Mouse (Mus musculus): Measurements from ENCODE around the gene Sfi1.
"Not testable (repeated sequence)": the region's sequence is repeated elsewhere in the genome, so short reads cannot be mapped to it uniquely, and the experiment has no call there.

Gene Sfi1

DNA sequence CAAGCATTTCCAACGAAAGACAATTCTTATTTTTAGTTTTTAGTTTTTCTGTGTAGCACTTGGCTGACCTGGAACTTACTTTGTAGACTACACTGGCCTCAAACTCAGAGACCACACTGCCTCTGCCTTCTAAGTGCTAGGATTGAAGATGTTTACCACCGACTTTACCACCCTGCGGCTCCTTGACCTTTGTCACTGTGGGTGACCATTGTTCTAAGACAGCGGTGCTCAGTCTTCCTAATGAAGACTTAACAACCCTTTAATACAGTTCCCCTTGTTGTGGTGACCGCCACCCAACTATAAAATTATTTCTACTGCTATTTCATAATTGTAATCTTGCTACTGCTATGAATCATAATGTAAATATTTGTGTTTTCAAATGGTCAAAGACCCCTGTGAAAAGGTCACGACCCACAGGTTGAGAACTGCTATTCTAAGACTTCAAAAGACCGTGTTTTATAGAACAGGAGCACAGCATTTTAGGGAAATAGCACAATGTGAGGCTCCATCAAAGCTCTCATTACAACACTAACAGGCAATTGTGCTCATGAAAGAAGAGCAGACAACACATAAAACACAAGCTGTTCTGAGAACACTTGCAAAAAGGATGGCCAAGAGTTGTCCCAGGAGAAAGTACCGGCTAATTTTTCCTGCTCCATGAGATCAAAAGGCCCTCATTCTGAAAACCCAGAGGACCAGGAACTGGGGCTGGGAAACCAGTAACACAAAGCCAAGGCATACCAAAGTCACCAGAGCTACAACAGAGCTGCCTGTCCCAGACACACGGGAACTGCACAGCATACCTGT lies 47.7 kb downstream of the Sfi1 start:
- DNase-seq (ENCODE audit: low read depth, low spot score), result not testable (repeated sequence)

GRCm38 (mm10) chr11:3143984-3144383 lies 49.3 kb downstream of the Sfi1 start:
- DNase-seq (ENCODE audit: low read depth, low spot score), result not testable (repeated sequence)

DNA sequence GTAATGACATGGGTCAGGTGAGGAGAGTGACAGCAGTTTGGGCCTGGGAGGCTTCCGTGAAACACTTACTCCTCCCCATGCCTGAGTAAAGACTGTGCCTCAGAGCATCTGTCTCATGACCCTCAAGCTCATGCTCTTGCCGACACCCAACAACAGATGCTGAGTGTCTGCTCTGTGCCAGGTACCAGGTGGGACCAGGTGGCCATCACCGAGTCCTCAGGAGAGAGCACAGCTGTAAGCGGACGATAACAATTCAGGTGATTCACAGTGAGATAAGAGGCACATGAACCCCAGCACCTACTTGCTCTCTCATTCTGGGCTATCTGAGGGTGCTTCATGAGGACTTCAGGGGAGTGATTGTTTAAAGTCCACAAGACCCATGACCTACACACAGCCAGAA lies 50.9 kb downstream of the Sfi1 start:
- not testable (repeated sequence) for DNase-seq (ENCODE audit: low read depth, low spot score)

DNA sequence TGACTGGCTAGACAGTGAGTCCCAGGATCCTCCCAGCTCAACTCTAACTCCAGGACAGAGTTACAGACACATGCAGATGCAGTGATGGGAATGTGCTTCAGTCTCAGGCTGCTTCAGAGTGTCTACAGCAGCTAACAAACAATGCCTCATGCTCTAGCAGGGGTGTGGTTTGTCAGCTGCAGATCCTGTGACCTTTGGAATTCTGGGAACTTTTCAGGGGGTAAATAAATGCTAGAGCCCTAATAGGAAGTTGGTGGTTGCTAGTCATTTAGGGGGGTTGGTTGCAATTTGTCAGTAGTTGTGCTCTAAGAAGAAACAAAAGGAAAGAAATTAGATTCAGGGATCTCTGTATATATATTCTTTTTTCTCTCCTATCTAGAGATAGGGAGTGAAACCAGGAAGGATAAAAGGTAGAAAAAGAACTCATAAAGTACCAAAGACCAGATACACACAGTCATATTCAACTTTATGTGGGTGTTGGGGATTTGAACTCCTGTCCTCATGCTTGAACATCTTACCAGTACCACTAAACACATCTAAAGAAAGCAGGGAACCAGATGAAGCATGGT lies 52.2 kb downstream of the Sfi1 start:
- DNase-seq (ENCODE audit: low read depth, low spot score), result not testable (repeated sequence)

GRCm38 (mm10) chr11:3138323-3138722 lies 54.9 kb downstream of the Sfi1 start:
- not testable (repeated sequence) for DNase-seq (ENCODE audit: low read depth, low spot score)

DNA sequence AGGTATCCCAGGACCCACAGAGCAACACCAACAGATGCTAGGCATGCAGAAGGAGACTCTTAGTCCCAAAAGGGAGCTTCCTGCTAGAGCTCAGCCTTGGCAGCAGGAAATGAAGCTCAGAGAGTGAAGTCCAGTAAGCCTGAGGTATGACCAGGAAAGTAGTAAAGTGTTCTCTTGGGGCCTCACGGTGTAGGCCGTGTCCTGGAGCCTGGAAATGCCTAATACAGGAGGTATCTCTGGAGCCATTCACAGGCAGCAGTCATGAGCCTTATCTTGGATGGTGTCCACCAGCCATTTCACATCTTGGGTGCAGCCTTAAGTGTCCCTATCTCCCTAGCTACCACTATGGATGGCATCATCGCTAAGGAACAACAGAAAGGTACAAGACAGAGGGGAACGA lies 56.0 kb downstream of the Sfi1 start:
- not testable (repeated sequence) for DNase-seq (ENCODE audit: low read depth, low spot score)

DNA sequence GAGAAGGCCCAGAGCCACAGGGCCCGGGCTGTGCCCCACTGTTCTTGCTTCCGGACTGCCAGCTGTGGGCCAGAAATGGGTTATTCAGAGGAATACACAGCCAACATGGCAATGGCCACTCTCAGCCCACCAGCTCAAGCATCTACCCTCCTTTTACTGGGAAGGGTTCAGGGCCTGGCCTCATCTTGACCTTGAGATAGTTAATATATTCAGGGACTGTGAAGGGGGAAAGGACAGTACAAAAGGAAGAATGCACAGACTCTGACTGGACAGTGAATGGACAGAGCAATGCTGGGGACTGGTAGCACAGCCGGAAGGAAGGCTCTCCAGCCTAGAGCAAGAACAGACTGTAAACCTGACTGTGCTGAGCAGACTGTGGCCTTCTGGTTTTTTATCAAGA lies 57.3 kb downstream of the Sfi1 start:
- DNase-seq (ENCODE audit: low read depth, low spot score), result not testable (repeated sequence)

- DNase-seq (ENCODE audit: low read depth, low spot score), result not testable (repeated sequence)
These were observed 57.9 kb downstream of the Sfi1 start for GRCm38 (mm10) chr11:3135391-3135790.

DNA sequence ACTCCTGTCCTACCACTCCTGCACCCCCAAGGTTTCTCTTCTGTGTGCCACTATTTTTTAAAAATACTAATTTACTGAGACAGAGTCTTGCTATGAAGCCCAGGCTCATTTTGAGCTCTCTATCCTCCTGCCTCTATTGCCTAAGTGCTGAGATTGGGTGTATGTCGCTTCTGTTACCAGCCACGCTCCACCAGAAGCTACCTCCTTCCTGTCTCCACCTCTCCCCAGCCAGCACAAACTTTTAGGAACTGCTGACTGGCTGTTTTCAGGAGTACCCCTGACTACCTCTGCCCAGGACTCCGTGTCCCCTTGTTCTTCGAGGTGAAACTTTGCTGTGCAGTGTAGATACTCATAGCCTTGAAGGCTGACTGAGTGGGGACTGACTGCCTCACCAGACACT lies 59.9 kb downstream of the Sfi1 start:
- not testable (repeated sequence) for DNase-seq (ENCODE audit: low read depth, low spot score)

DNA sequence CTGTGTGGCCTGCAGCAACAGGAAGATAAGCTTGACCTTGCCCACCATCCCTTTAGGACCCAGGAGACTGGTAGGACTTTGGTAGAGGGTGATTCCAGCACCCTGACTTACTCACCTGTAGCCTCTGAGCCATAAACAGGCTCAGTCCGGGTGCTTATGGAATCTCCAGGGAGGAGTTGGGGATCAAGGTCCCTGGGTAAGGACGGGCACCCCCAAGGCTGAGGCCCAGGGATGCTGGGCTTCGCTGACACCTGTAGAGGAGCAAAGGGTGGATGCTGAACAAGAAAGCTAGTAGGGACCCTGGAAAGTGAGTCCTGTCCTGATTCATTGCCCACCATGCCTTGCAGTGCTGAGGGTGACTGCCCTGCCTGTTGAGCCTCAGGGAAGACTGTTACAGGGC lies 60.3 kb downstream of the Sfi1 start:
- DNase-seq (ENCODE audit: low read depth, low spot score), result not testable (repeated sequence)

GRCm38 (mm10) chr11:3132001-3132400 lies 61.3 kb downstream of the Sfi1 start:
- DNase-seq (ENCODE audit: low read depth, low spot score), result not testable (repeated sequence)

- not testable (repeated sequence) for DNase-seq (ENCODE audit: low read depth, low spot score)
These were observed 63.4 kb downstream of the Sfi1 start for GRCm38 (mm10) chr11:3129852-3130251.

GRCm38 (mm10) chr11:3129276-3129675 lies 64.0 kb downstream of the Sfi1 start:
- DNase-seq (ENCODE audit: low read depth, low spot score), result not testable (repeated sequence)

GRCm38 (mm10) chr11:3127303-3127795 lies 65.9 kb downstream of the Sfi1 start:
- not testable (repeated sequence) for DNase-seq (ENCODE audit: low read depth, low spot score)

DNA sequence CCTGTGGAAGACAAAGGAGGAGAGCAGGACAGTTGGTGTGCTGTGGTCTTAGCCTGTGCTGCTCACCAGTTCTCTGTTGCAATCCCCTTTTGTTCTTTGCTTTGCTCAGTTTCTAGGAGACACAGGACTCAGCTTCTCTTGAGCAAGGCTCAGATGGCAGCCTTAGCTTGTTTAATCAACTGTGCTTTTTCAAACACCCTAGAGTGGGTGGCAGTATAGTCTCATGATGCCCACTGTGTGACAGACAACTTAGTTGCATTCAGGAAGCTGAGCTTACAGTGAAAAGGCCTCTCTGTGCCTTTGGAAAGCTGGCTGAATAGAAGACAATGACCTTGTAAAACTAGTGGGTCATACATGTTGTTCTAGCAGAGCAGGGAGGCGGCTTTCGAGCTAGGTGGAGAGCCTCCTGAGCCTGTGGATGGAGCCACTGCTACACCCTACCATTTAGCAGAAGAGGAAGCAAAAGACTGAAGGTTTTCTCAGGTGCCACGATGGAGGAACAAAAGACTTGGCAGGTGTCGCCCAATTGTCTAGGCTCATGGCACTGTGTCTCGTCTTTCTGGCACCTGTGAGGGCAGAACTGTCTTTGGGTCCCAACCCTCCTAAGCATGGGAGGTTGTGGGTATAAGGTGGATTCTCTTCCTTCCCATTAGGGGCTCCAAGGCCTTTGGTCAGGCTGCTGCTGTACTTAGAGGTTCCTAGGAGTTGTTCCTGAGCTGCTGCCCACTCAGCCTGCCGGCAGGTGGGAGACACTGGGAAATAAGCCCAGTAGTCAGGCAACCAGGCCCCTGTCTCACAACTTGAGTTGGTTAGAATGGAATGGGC lies 66.6 kb downstream of the Sfi1 start:
- not testable (repeated sequence) for DNase-seq (ENCODE audit: low read depth, low spot score)

DNA sequence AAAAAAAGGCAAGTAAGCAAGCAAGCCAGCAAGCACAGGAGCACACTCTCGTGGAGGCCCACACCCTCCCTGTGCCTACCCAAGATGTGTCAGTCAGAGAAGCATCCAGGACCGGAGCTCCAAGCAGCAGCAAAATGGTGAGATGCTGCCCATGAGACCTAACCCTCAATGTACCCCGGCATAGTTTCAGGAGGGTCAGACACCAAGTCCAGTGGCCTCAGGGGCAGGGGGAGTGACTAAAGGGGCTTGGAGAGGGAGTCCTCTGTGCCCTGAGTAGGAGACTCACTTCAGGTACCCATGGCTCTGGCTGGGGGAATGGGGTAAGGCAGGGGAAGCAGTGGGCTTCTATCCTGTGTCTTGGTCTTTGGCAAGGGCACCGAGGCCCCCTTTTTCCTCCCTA lies 67.3 kb downstream of the Sfi1 start:
- not testable (repeated sequence) for DNase-seq (ENCODE audit: low read depth, low spot score)

- not testable (repeated sequence) for DNase-seq (ENCODE audit: low read depth, low spot score)
These were observed 68.1 kb downstream of the Sfi1 start for GRCm38 (mm10) chr11:3124932-3125810.

- DNase-seq (ENCODE audit: low read depth, low spot score), result no peak
These were observed 78.9 kb downstream of the Sfi1 start for GRCm38 (mm10) chr11:3114403-3114802.

DNA sequence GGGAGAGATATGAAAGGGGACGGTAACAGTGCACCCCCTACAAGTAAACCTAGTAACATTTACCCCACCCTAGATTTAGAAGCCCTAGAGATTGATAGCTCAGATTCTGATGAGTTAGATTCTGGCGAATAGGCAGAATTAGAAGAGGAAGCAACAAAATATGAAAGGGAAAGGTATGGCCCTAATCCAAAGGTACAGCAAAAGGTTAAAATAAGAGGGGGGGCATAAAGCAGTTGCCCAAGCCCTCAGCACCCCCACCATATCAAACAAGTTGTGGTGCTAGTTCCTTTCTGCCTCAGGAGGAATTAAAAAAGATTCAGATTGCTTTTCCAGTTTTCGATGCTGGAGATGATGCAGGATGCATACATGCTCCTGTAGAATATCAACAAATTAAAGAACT lies 87.1 kb downstream of the Sfi1 start:
- no peak for DNase-seq (ENCODE audit: low read depth, low spot score)

- no peak for DNase-seq (ENCODE audit: low read depth, low spot score)
These were observed 88.0 kb downstream of the Sfi1 start for GRCm38 (mm10) chr11:3105261-3105731.
